Mouse (Mus musculus) thymus, adult 2 months (tissue): Measurements from ENCODE around the gene Epop.

Source experiments
- CTCF ChIP-seq: fragments of 200-500 bp; IDR thresholded peaks from 2 replicates; pipeline ENCODE4 v1.5.1; 2012; ENCODE audit warnings: mild to moderate bottlenecking, control low read depth, low read length, moderate library complexity, borderline replicate concordance; ENCODE audit not compliant: control insufficient read depth, poor library complexity, insufficient read depth; ENCODE audit errors: extremely low read depth
- POLR2A ChIP-seq: fragments of 200-500 bp; IDR thresholded peaks from 2 replicates; pipeline ENCODE4 v1.6.1; 2012; ENCODE audit warnings: mild to moderate bottlenecking, low read length, control low read depth, moderate library complexity; ENCODE audit not compliant: control insufficient read depth, poor library complexity, insufficient read depth; ENCODE audit errors: extremely low read depth

- TF ChIP-seq CTCF, result no peak
- TF ChIP-seq POLR2A, result no peak
Observed at GRCm38 (mm10) chr11:97627556-97628302, 1.8 kb downstream of the Epop start.
